Mouse (Mus musculus) thymus, adult 2 months (tissue): ENCODE data around the gene Macrod2.

Source experiments
- CTCF ChIP-seq: fragments of 200-500 bp; IDR thresholded peaks from 2 replicates; pipeline ENCODE4 v1.5.1; 2012; ENCODE audit warnings: mild to moderate bottlenecking, control low read depth, low read length, moderate library complexity, borderline replicate concordance; ENCODE audit not compliant: control insufficient read depth, poor library complexity, insufficient read depth; ENCODE audit errors: extremely low read depth
- POLR2A ChIP-seq: fragments of 200-500 bp; IDR thresholded peaks from 2 replicates; pipeline ENCODE4 v1.6.1; 2012; ENCODE audit warnings: mild to moderate bottlenecking, low read length, control low read depth, moderate library complexity; ENCODE audit not compliant: control insufficient read depth, poor library complexity, insufficient read depth; ENCODE audit errors: extremely low read depth

DNA sequence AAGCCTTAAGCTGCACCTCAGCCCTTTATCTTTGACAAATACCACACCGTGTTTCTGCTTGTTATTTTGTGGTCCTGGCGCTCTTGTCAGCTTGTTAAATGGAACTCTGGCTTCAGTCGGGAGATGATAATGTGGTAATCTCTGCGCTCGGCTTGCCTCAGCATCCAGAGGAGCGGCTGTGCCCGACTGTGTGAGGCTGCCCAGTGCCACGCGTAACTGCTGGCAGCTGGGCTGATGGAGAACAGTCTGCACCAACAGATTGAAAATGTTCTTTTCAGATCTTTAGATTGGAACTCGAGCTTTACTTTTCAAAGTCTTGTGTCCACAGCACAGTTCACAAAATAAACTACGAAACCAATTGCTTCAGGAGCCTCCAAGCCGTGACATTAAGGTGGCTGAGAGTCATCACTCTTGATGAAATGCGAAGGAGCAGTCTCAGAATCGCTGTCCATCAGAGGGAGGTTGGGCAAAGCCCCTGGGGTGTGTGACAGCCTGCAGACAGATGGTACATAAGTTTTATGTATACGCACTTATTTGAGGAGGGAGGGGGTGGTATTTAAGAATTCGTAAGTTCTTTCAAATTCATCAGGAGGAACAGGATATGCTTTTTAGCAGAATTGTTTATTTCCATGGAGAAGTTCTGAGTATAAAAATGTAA, 836.0 kb downstream of the Macrod2 start:
- no peak for TF ChIP-seq CTCF
- TF ChIP-seq POLR2A = no peak
